Mouse (Mus musculus): ENCODE results near the gene 3110082I17Rik. TPM values are rescaled to one million over a fixed set of nuclear protein-coding genes. Genes with fewer than 3 reads are reported as not detected.
A peak's percentile ranks its signal among the peaks of the same experiment; 100 is the strongest.

3110082I17Rik gene
- polyA plus RNA-seq, 1 experiment from 2014 or later = 51.6 TPM

- H3K4me1 ChIP-seq = no peaks in the 10 kb centered on the region
- H3K27ac ChIP-seq = no peak overlapping the region
- no peak for DNase-seq (ENCODE audit: low spot score)
- no peaks in the 10 kb centered on the region for H3K9me3 ChIP-seq (replicated peaks)
- no peaks in the 10 kb centered on the region for H3K36me3 ChIP-seq
- H3K4me3 ChIP-seq = no peak overlapping the region
- H3K27me3 ChIP-seq (ENCODE audit: low read depth, poor library complexity, severe bottlenecking) = peaks cover 28% of the 10 kb centered on the region; the same call in 1 of the 2 replicates
- 68% methylated on average over 6 of the region's 6 CpGs for WGBS
Observed at GRCm38 (mm10) chr5:139316982-139317675, 143.2 kb downstream of the 3110082I17Rik start.

DNA sequence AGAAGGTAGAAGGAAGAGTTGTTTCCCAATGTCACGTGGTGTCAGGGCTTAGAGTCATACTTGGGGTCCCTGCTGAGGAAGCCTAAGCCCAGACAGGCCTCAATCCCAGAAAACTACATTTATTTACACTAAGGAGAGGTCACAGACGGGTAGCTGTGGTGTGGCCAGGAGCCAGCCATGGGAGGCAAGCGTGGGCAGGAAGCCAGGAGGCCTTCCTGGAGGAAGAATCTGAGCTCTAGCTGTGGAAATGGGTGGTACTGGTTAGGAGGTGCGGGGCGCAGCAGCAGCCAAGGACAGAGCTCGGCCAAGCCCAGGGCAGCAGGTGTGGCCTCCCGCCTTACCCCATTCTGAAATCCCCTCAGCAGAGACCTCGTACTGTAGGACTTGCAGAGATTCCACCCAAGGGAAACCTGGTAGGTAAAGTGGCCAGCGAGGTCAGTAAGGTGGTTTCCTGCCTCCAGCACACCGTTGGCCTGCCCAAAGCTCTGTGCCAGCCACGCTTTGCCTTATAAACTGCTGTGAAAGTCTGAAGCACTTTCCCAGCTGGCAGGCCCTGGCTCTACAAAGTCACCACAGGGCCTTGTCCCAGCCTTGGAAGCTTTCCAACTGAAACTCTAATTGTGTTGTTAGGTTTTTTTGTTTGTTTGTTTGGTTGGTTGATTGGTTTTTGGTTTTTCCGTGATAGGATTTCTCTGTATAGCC is 145.2 kb downstream of the 3110082I17Rik start:
- Histone ChIP-seq H3K4me1 (no peaks in the 10 kb centered on the region), H3K4me3 (no peak overlapping the region), H3K27me3 (ENCODE audit: low read depth, poor library complexity, severe bottlenecking) (peaks cover 17% of the 10 kb centered on the region; the same call in 1 of the 2 replicates), H3K36me3 (no peaks in the 10 kb centered on the region), H3K27ac (no peak overlapping the region), H3K9me3 (replicated peaks) (0 out of 2 replicates have a peak, but pooled peaks cover 2% of the 10 kb centered on the region)
- no peak for DNase-seq (ENCODE audit: low spot score)
- 88% methylated on average over 12 of the region's 12 CpGs for WGBS

DNA sequence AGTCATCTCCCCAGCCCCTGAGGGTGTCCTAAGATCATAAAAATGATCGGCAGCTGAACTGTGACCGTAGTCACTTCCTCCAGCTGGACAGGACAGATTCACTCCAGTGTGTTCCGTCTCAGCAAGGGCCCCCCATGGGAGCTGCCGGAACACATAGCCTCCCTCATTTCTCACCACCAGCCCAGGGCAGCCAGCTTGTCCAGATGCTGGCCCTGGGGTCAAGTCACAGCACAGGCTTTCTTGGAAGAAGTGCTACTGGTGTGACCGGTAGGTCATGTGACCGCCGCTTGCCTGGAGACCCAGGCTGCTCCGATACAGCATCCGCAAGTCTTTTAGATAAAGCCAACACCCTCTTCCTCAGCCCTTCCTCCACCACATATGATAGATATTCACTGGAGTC is 146.8 kb downstream of the 3110082I17Rik start:
- H3K27me3 ChIP-seq (ENCODE audit: low read depth, poor library complexity, severe bottlenecking) = peaks cover 9% of the 10 kb centered on the region; the same call in 1 of the 2 replicates
- 82% methylated on average over 9 of the region's 9 CpGs for WGBS
- H3K36me3 ChIP-seq = no peaks in the 10 kb centered on the region
- H3K27ac ChIP-seq = no peak overlapping the region
- H3K4me1 ChIP-seq = no peaks in the 10 kb centered on the region
- H3K9me3 ChIP-seq (replicated peaks) = 0 out of 2 replicates have a peak, but pooled peaks cover 2% of the 10 kb centered on the region
- DNase-seq (ENCODE audit: low spot score) = no peak
- H3K4me3 ChIP-seq = no peak overlapping the region

GRCm38 (mm10) chr5:139311822-139312221 is 148.5 kb downstream of the 3110082I17Rik start:
- Histone ChIP-seq H3K27me3 (ENCODE audit: low read depth, poor library complexity, severe bottlenecking) (no peaks in the 10 kb centered on the region), H3K36me3 (no peaks in the 10 kb centered on the region), H3K4me1 (no peaks in the 10 kb centered on the region), H3K9me3 (replicated peaks) (0 out of 2 replicates have a peak, but pooled peaks cover 2% of the 10 kb centered on the region), H3K4me3 (no peak overlapping the region), H3K27ac (no peak overlapping the region)
- 91% methylated on average over 9 of the region's 9 CpGs for WGBS
- DNase-seq (ENCODE audit: low spot score) = no peak

- DNase-seq (ENCODE audit: low spot score) = no peak
- Histone ChIP-seq H3K36me3 (no peaks in the 10 kb centered on the region), H3K27ac (no peak overlapping the region), H3K27me3 (ENCODE audit: low read depth, poor library complexity, severe bottlenecking) (no peaks in the 10 kb centered on the region), H3K4me1 (no peaks in the 10 kb centered on the region), H3K4me3 (no peak overlapping the region), H3K9me3 (replicated peaks) (0 out of 2 replicates have a peak, but pooled peaks cover 2% of the 10 kb centered on the region)
- WGBS = 93% methylated on average over 4 of the region's 4 CpGs
Observed at GRCm38 (mm10) chr5:139310477-139310876, 149.8 kb downstream of the 3110082I17Rik start.

GRCm38 (mm10) chr5:139309946-139310345 is 150.4 kb downstream of the 3110082I17Rik start:
- no peak for DNase-seq (ENCODE audit: low spot score)
- H3K27ac ChIP-seq = no peak overlapping the region
- 83% methylated on average over 3 of the region's 3 CpGs for WGBS

More at GRCm38 (mm10) chr5:139309946-139310345, 150.4 kb downstream of the 3110082I17Rik start:
- Histone ChIP-seq H3K4me1 (no peaks in the 10 kb centered on the region), H3K27me3 (ENCODE audit: low read depth, poor library complexity, severe bottlenecking) (no peaks in the 10 kb centered on the region), H3K36me3 (no peaks in the 10 kb centered on the region), H3K9me3 (replicated peaks) (0 out of 2 replicates have a peak, but pooled peaks cover 2% of the 10 kb centered on the region), H3K4me3 (no peak overlapping the region)

MicroRNAs within 50 kb of the gene (microRNA counts, 519-probe panel; counts per million panel counts)
- microRNA mmu-miR-339-3p = 684 counts per million, percentile 72 among the panel's probes with 10 or more counts
- microRNA mmu-miR-339-5p = 684 counts per million, percentile 72 among the panel's probes with 10 or more counts

Small RNAs within 50 kb of the gene (microRNA-seq; reads per million reads assigned to microRNA genes)
- gene Mir339 = 535 reads per million, percentile 67 among the genes with 10 or more reads in this experiment

Other genes starting within 250 kb of the 3110082I17Rik start
- gene Get4, start 208.2 kb downstream of the 3110082I17Rik start, polyA plus RNA-seq (2016; fragmentation: Nextera tagmentation; extraction: Ambion mirVana) = 196 and 215 TPM in 2 replicates
- gene Adap1, start 134.9 kb downstream of the 3110082I17Rik start, polyA plus RNA-seq (2016; fragmentation: Nextera tagmentation; extraction: Ambion mirVana) = 0.26 and 0.46 TPM in 2 replicates
- 110 and 118 TPM in 2 replicates for gene Cox19, start 109.1 kb downstream of the 3110082I17Rik start, polyA plus RNA-seq (2016; fragmentation: Nextera tagmentation; extraction: Ambion mirVana)
- not detected in 2 replicates for gene Cyp2w1, start 107.9 kb downstream of the 3110082I17Rik start, polyA plus RNA-seq (2016; fragmentation: Nextera tagmentation; extraction: Ambion mirVana)
- gene Gpr146, start 82.8 kb downstream of the 3110082I17Rik start, polyA plus RNA-seq (2016; fragmentation: Nextera tagmentation; extraction: Ambion mirVana) = 2.2 and 2.3 TPM in 2 replicates
- gene C130050O18Rik, start 55.2 kb downstream of the 3110082I17Rik start, polyA plus RNA-seq (2016; fragmentation: Nextera tagmentation; extraction: Ambion mirVana) = 0.16 and 0.56 TPM in 2 replicates
- 0.19 and 0.39 TPM in 2 replicates for gene Gper1, start 37.4 kb downstream of the 3110082I17Rik start, polyA plus RNA-seq (2016; fragmentation: Nextera tagmentation; extraction: Ambion mirVana)
- gene Zfand2a, start 24.0 kb upstream of the 3110082I17Rik start, polyA plus RNA-seq (2016; fragmentation: Nextera tagmentation; extraction: Ambion mirVana) = 12.5 and 12.8 TPM in 2 replicates
- 0.50 and 1.1 TPM in 2 replicates for gene Uncx, start 83.0 kb upstream of the 3110082I17Rik start, polyA plus RNA-seq (2016; fragmentation: Nextera tagmentation; extraction: Ambion mirVana)